Mouse (Mus musculus) intestine, embryonic 15.5 days (tissue): ENCODE results near the gene Slc20a1. TPM values are rescaled to one million over a fixed set of nuclear protein-coding genes. Genes with fewer than 3 reads are reported as not detected.

ENCODE experiments used
- ATAC-seq: fragments of 200-750 bp; cut with Nextera tagmentation; 2 replicates; pipeline ENCODE4 v1.8.0; 2017; ENCODE audit warnings: moderate TSS enrichment, moderate library complexity
- H3K27ac ChIP-seq: fragments of 300-500 bp; sonication (generic); 2 replicates; pipeline ENCODE4 v1.5.1; 2015; ENCODE audit warnings: mild to moderate bottlenecking, inconsistent platforms
- H3K27me3 ChIP-seq: fragments of 300-500 bp; sonication (generic); replicated peaks from 2 replicates; pipeline ENCODE4 v1.6.1; 2015; ENCODE audit warnings: inconsistent platforms
- H3K36me3 ChIP-seq: fragments of 300-500 bp; sonication (generic); 2 replicates; pipeline ENCODE4 v1.6.1; 2015; ENCODE audit warnings: inconsistent platforms
- H3K4me1 ChIP-seq: fragments of 300-500 bp; sonication (generic); replicated peaks from 2 replicates; pipeline ENCODE4 v1.6.1; 2015; ENCODE audit warnings: inconsistent platforms
- H3K4me2 ChIP-seq: fragments of 300-500 bp; sonication (generic); replicated peaks from 2 replicates; pipeline ENCODE4 v1.6.1; 2015; ENCODE audit warnings: mild to moderate bottlenecking, inconsistent platforms
- H3K4me3 ChIP-seq: fragments of 300-500 bp; sonication (generic); replicated peaks from 2 replicates; pipeline ENCODE4 v1.5.1; 2015; ENCODE audit warnings: inconsistent platforms
- H3K9ac ChIP-seq: fragments of 300-500 bp; sonication (generic); 2 replicates; pipeline ENCODE4 v1.6.1; 2015; ENCODE audit warnings: inconsistent platforms
- H3K9me3 ChIP-seq: fragments of 300-500 bp; sonication (generic); 2 replicates; pipeline ENCODE4 v1.6.1; 2016; ENCODE audit warnings: inconsistent platforms
- WGBS: fragments of 180-500 bp; shearing (Covaris S2); methylation state at CpG from one replicate; pipeline ENCODE4 v1.1.7; 2015; 5-methylcytosine and 5-hydroxymethylcytosine counted together
- polyA plus RNA-seq: library from polyadenylated mRNA; unstranded; fragments of >200 nt; fragmentation: Nextera tagmentation; extraction: Ambion mirVana; gene quantifications from 2 replicates; pipeline ENCODE4 v1.2.1, GENCODE M21; 2015

Slc20a1 gene
- polyA plus RNA-seq, 1 experiment from 2014 or later: 35.4 TPM

DNA sequence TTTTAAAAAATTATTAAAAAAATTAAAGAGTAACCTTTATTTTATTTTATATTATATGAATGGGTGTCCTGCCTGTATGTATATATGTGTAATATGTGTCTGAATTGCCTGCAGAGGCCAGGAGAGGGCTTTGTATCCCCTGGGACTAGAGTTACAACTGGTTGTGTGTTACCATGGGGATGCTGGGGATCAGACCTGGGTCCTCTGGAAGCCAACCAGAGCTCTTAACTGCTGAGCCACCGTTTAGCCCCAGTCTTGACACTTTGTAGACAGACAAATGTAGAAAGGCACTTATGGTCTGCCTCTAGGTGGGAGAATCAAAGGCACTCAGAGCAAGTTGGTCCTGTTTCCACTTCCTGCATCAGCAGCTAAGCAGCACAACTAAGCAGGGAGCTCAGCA is 50.8 kb downstream of the Slc20a1 start:
- H3K36me3 ChIP-seq: no peaks in the 10 kb centered on the region
- H3K9ac ChIP-seq: no peak overlapping the region
- no peak overlapping the region for H3K4me3 ChIP-seq
- ATAC-seq: no peak
- WGBS: 46% methylated on average over 1 of the region's 1 CpGs
- H3K27me3 ChIP-seq: no peaks in the 10 kb centered on the region
- H3K9me3 ChIP-seq: no peaks in the 10 kb centered on the region
- H3K27ac ChIP-seq: no peak overlapping the region
- peaks cover 19% of the 10 kb centered on the region for H3K4me1 ChIP-seq
- H3K4me2 ChIP-seq: no peak overlapping the region

DNA sequence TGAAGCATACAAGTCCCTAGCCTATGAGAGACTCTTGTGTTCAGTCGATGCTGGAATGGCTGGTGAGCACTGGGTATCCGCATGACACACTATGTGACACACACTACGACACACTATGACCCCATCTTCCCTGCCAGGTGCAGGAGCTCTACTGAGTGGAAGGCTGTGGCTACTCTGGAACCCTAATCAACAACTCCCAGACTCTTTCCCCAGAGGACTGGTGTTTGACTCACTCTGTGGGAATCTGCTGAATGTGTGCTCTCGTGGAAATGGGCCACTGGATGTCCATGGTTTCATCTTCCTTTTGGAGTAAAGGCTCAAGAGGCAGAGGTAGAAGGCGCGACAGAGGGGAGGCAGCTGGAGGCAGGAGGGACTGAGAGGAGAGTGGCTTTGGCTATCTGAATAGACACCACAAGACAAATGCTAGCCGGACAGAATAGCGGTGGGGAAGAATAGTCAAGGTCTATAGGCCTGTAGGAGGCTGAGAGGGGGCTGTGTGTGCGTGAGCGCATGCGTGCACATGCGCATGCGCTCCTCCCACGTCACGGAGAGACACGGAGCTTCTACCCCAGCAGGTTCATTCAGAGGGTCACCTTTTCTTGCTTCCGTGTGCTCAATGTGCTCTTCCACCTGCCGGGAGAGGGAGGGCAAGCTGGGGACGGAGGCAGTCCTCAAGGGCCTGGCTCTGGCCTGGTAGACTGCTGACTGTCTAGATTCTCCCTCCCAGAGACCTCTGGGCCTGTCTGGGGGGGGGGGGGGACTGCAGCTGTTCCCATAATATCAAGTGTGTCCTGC is 54.5 kb downstream of the Slc20a1 start:
- Histone ChIP-seq H3K36me3 (no peaks in the 10 kb centered on the region), H3K4me3 (no peak overlapping the region), H3K4me2 (no peak overlapping the region), H3K9me3 (no peaks in the 10 kb centered on the region), H3K27me3 (no peaks in the 10 kb centered on the region), H3K27ac (0 out of 2 replicates have a peak overlapping the region, but pooled peaks have one; percentile 13), H3K4me1 (peaks cover 20% of the 10 kb centered on the region), H3K9ac (no peak overlapping the region)
- 79% methylated on average over 19 of the region's 19 CpGs for WGBS
- ATAC-seq: no peak; the same call in 1 of the 2 replicates

DNA sequence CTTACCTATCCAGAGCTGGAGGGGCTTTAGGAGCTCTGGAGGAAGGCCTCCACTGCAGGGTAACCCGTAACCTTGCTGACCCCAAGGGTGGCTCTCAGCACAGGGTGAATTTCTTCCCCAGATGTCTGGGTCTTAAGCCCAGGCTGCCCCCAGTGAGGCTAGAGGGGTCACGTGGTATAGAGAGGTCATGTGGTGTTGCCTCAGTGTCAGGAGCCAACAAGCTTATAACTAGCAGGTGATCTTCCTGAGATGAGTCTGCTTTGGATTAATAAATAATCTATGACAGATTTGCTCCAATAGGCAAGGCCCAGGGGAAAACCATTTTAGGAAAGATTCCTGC is 55.0 kb downstream of the Slc20a1 start:
- no peaks in the 10 kb centered on the region for H3K27me3 ChIP-seq
- no peak; the same call in 1 of the 2 replicates for ATAC-seq
- no peak overlapping the region for H3K9ac ChIP-seq
- WGBS: 45% methylated on average over 2 of the region's 2 CpGs
- H3K9me3 ChIP-seq: no peaks in the 10 kb centered on the region
- H3K4me2 ChIP-seq: no peak overlapping the region
- H3K4me3 ChIP-seq: no peak overlapping the region
- H3K4me1 ChIP-seq: peaks cover 25% of the 10 kb centered on the region
- no peaks in the 10 kb centered on the region for H3K36me3 ChIP-seq
- H3K27ac ChIP-seq: 0 out of 2 replicates have a peak overlapping the region, but pooled peaks have one; percentile 13

DNA sequence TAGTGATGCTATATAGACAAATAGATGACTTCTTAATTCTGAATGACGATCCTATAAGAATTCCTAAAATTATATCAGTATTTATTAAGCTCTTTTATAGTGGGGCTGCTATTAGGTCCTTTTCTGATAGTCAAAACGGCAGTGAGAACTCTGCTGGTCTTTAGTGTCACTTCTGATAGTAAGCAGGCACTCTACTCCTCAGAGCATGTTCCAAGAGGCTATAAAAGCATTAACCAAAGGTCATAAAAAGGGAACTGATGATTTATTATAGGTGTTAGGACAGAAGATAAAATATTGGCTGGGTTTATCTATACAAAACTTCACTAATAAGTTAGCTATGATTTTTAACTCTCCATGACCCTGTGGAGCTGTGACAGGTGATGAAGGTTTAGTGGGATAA is 55.5 kb downstream of the Slc20a1 start:
- ATAC-seq: peak; percentile 74
- H3K36me3 ChIP-seq: no peaks in the 10 kb centered on the region
- no peak overlapping the region for H3K4me2 ChIP-seq
- no peaks in the 10 kb centered on the region for H3K27me3 ChIP-seq
- H3K4me3 ChIP-seq: no peak overlapping the region
- peaks cover 26% of the 10 kb centered on the region for H3K4me1 ChIP-seq
- H3K27ac ChIP-seq: no peak overlapping the region
- H3K9me3 ChIP-seq: no peaks in the 10 kb centered on the region
- no peak overlapping the region for H3K9ac ChIP-seq
- WGBS: 18% methylated on average over 2 of the region's 2 CpGs

DNA sequence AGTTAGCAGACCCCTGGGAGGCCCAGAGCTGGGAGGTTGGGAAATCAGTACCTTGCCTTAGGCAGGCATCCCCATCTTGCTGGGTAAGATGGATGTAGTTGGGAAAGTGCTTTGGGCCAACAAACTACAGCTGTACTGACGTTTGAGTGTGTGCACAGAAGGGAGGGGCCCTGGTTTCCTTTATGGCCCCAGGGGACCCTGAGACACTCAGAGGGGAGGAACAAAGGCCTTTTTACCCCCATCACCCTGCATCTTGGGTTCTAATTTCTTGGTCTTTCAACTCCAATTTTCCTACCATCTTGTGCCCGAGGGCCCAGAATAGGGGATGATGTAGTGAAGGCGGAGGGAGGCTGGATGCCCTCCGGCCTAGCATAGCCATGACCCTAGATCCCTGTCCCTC is 57.4 kb downstream of the Slc20a1 start:
- H3K4me2 ChIP-seq: no peak overlapping the region
- H3K27me3 ChIP-seq: no peaks in the 10 kb centered on the region
- peaks cover 26% of the 10 kb centered on the region for H3K4me1 ChIP-seq
- H3K36me3 ChIP-seq: no peaks in the 10 kb centered on the region
- H3K9ac ChIP-seq: no peak overlapping the region
- H3K9me3 ChIP-seq: no peaks in the 10 kb centered on the region
- WGBS: 67% methylated on average over 4 of the region's 4 CpGs
- no peak for ATAC-seq
- no peak overlapping the region for H3K4me3 ChIP-seq
- H3K27ac ChIP-seq: no peak overlapping the region

DNA sequence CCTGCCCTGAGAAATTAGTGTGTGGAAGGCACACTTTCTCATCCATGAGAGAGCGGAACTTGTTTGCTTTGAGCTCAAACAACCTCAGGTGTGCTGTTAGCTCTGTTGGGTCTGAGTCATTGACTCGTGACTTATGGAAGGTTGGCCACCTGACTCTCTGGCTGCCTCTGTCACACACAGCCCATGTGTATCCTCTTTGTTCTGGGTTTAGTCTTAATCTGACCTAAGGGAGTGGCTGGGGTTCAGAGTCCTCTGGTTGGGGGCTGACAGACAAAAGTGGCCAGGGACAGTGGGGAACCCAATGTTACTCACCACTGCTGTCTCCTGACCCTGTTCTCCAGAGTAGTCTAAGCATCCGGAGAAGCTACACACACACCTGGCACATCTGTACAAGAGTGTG is 59.5 kb downstream of the Slc20a1 start:
- WGBS: 81% methylated on average over 3 of the region's 3 CpGs
- Histone ChIP-seq H3K9me3 (no peaks in the 10 kb centered on the region), H3K9ac (no peak overlapping the region), H3K4me3 (no peak overlapping the region), H3K27ac (no peak overlapping the region), H3K36me3 (no peaks in the 10 kb centered on the region), H3K27me3 (no peaks in the 10 kb centered on the region), H3K4me2 (no peak overlapping the region), H3K4me1 (peaks cover 22% of the 10 kb centered on the region)
- ATAC-seq: peak; percentile 77

DNA sequence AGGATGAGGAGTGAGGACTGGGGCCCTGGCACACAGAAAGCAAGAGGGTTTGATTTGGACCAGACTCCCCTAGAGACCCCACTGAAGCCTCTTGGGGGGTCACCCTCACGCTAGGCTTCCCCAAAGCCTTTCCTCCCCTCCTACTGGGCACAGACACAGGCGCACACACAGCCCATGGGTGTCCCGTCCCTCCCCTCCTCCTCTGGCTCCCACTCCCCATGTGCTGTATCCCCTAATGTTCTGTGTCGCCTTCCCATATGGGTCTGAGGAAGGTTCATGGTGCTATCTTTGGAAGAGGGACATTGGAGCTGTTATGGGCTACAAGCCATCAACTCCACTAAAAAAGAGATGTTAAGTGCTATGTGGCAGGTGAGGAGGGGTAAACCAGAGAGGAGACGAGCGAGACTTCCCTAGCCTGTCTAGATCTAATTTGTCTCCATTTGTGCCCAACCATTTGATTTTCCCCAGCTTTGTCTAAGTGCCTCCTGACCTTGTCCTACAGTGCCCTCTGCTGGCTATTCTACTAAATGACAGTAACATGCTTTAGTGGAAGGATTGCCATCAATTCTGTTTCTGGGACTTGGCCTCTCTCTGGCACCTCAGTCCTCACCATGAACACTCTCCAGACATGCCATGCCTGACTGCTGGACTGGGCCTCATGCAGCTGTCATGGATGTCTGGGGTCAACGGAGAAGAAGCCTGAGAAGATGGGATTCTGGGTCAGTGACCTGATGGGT is 60.1 kb downstream of the Slc20a1 start:
- no peak overlapping the region for H3K4me3 ChIP-seq
- no peaks in the 10 kb centered on the region for H3K27me3 ChIP-seq
- peaks cover 16% of the 10 kb centered on the region for H3K4me1 ChIP-seq
- H3K9ac ChIP-seq: no peak overlapping the region
- WGBS: 33% methylated on average over 7 of the region's 7 CpGs
- no peak overlapping the region for H3K27ac ChIP-seq
- H3K9me3 ChIP-seq: no peaks in the 10 kb centered on the region
- peak; percentile 30 for ATAC-seq
- H3K4me2 ChIP-seq: no peak overlapping the region
- H3K36me3 ChIP-seq: no peaks in the 10 kb centered on the region

DNA sequence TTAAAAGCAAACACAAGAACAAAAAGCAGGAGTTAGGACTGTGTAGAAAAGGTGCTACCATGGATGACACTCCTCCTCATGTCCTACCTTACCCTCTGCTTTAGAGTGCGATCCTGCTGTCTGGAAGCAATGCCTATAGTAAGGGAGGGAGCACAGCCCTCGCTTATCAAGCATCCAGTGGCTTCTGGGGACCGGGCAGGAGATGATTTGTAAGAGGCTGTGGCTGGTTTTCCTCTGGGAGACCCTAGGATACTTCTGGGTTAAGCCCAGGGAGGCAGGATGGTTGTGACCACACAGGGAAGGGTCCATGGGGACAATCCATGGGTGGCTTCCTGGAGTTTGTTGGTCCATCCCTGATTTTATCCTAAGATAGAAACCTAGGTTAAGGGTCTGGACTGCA is 62.1 kb downstream of the Slc20a1 start:
- Histone ChIP-seq H3K9ac (no peak overlapping the region), H3K4me1 (peaks cover 13% of the 10 kb centered on the region), H3K27me3 (no peaks in the 10 kb centered on the region), H3K4me3 (no peak overlapping the region), H3K36me3 (no peaks in the 10 kb centered on the region), H3K4me2 (no peak overlapping the region), H3K27ac (no peak overlapping the region), H3K9me3 (no peaks in the 10 kb centered on the region)
- WGBS: 72% methylated on average over 3 of the region's 3 CpGs
- ATAC-seq: no peak

Other genes starting within 250 kb of the Slc20a1 start
- 1.5 and 1.9 TPM in 2 replicates for gene Zc3h6, start 231.4 kb upstream of the Slc20a1 start, polyA plus RNA-seq
- gene Gm10762, start 231.0 kb upstream of the Slc20a1 start, polyA plus RNA-seq: 10.1 and 11.0 TPM in 2 replicates
- 0.04 and 0.09 TPM in 2 replicates for gene Vinac1, start 150.6 kb upstream of the Slc20a1 start, polyA plus RNA-seq
- gene Ttl, start 132.8 kb upstream of the Slc20a1 start, polyA plus RNA-seq: 10.6 TPM in 2 replicates
- 28.6 and 29.0 TPM in 2 replicates for gene Polr1b, start 97.8 kb upstream of the Slc20a1 start, polyA plus RNA-seq
- gene Chchd5, start 69.1 kb upstream of the Slc20a1 start, polyA plus RNA-seq: 24.5 and 25.6 TPM in 2 replicates
- 34.2 and 35.8 TPM in 2 replicates for gene Ckap2l, start 98.4 kb downstream of the Slc20a1 start, polyA plus RNA-seq
- 0.40 and 0.68 TPM in 2 replicates for gene Il1a, start 111.2 kb downstream of the Slc20a1 start, polyA plus RNA-seq
- gene Il1b, start 172.4 kb downstream of the Slc20a1 start, polyA plus RNA-seq: 0.16 and 0.38 TPM in 2 replicates